In the genomic region with DNA sequence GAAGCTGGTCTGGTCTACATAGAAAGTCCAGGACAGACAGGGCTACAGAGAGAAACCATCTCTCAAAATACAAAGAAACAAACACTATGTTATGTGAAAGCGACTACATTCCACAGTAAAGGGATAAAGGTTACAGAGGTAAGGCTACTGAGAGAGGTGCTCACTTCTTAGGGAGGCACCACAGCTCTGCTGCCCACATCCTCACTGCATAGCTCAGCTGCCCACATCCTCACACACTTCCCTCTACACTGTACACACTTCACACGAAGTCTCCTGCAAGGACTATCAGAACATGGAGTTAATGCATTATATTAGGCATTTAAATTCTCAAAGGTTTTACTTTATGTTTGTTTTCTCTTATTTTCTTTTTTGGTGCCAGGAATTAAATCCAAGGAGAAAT, we compare ENCODE assay signal across 13 mouse cellular contexts. TPM values are rescaled to one million over a fixed set of nuclear protein-coding genes. Genes with fewer than 3 reads are reported as not detected.
"Had no signal": no experiment of that assay in that cellular context is flagged by ENCODE, and none has a peak within 500 bp of the region (broad histone marks: within the 10 kb centered on the region; RNA-seq: fewer than 3 reads in every experiment).

No protein-coding gene starts in this region.

- DNase-seq: kidney, adult 11 months; kidney, adult 9 months; kidney, postnatal 36 days; layer of hippocampus, adult 9-11 months; lung, adult 2 months; lung, postnatal 10 days; lung, postnatal 4 days had no signal

- ATAC-seq: midbrain, embryonic 16.5 days had no signal

RNA-seq across cellular contexts. Expression of a gene that starts 19.8 kb away (rescaled TPM):
- total RNA-seq: layer of hippocampus, adult 18-20 months; left cerebral cortex, adult 18-20 months; left cerebral cortex, postnatal 10 days had no signal
- polyA plus RNA-seq: kidney, postnatal 0 days; lung, adult 2 months; neural tube, embryonic 15.5 days had no signal
